ENCODE assay signal across 22 mouse cellular contexts in the genomic region with DNA sequence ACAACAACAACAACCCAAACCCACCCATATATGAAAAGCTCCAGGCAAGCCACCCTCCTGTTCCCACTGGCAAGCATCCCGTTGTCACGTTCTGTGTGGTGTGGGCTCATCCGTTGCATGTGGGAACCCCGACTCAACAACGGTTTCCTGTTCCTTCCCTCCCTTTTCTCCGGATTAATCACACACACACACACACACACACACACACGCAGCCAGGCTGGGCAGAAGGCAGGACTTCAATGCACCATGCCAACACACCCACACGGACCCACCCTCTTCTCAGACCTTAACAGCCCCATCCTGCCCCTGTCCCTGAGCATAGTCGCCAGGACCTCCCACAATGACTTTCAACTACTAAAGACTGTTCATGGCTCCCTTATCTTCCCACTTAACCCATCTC. TPM values are rescaled to one million over a fixed set of nuclear protein-coding genes. Genes with fewer than 3 reads are reported as not detected.
DNase-seq lines count a peak whose midpoint lies in the region; ATAC-seq and TF ChIP-seq lines count a peak whose summit lies in the region.
"Had no signal": no experiment of that assay in that cellular context is flagged by ENCODE, and none has a peak within 500 bp of the region (broad histone marks: within the 10 kb centered on the region; RNA-seq: fewer than 3 reads in every experiment).

No protein-coding gene starts in this region.

- H3K4me2 ChIP-seq in forebrain, embryonic 14.5 days (ENCODE audit: low read length), result 0 out of 2 replicates have a peak overlapping the region, but pooled peaks have one; percentile 7
- no peak overlapping the region for H3K4me2 ChIP-seq in hindbrain, postnatal 0 days (ENCODE audit: low read depth, low read length)
- H3K4me2 ChIP-seq: heart, embryonic 12.5 days; liver, embryonic 12.5 days; midbrain, embryonic 11.5 days; stomach, embryonic 15.5 days had no signal

- 0 out of 2 replicates have a peak, but pooled peaks cover under 1% of the 10 kb centered on the region for H3K36me3 ChIP-seq in forebrain, embryonic 14.5 days (ENCODE audit: control insufficient read depth, insufficient read depth, low read length)
- no peaks in the 10 kb centered on the region for H3K36me3 ChIP-seq in hindbrain, postnatal 0 days (ENCODE audit: insufficient read depth, low read length)
- no peaks in the 10 kb centered on the region for H3K36me3 ChIP-seq in thymus, adult 2 months (ENCODE audit: control insufficient read depth, insufficient read depth, low read length)
- H3K36me3 ChIP-seq: embryonic facial prominence, embryonic 10.5 days; heart, embryonic 12.5 days; liver, embryonic 12.5 days; stomach, embryonic 15.5 days had no signal

- no peak for TF ChIP-seq POLR2A in brain, embryonic 14.5 days (IDR thresholded peaks at IDR 0.05; ENCODE audit: borderline replicate concordance, extremely low read depth, insufficient read depth, insufficient read length, poor library complexity, severe bottlenecking)
- TF ChIP-seq POLR2A in thymus, adult 2 months (IDR thresholded peaks at IDR 0.05; ENCODE audit: control insufficient read depth, extremely low read depth, insufficient read depth, low read length, poor library complexity), result no peak

- peak overlapping the region; percentile 90 for H3K27ac ChIP-seq in forebrain, embryonic 14.5 days (ENCODE audit: low read depth, low read length)
- H3K27ac ChIP-seq in hindbrain, postnatal 0 days, result peak overlapping the region; percentile 78
- H3K27ac ChIP-seq in thymus, adult 2 months (ENCODE audit: control insufficient read depth, insufficient read depth, low read length), result no peak overlapping the region
- H3K27ac ChIP-seq: embryonic facial prominence, embryonic 10.5 days; gastrocnemius, adult 2 months; liver, embryonic 12.5 days; stomach, embryonic 15.5 days had no signal

- H3K27me3 ChIP-seq in forebrain, embryonic 14.5 days (replicated peaks; ENCODE audit: control insufficient read depth, insufficient read depth, low read length), result no peaks in the 10 kb centered on the region
- H3K27me3 ChIP-seq in hindbrain, postnatal 0 days (ENCODE audit: insufficient read depth, low read length), result no peaks in the 10 kb centered on the region
- no peaks in the 10 kb centered on the region; the same call in 1 of the 2 replicates for H3K27me3 ChIP-seq in thymus, adult 2 months (ENCODE audit: control insufficient read depth, insufficient read depth, low read length)
- H3K27me3 ChIP-seq: Patski; stomach, embryonic 15.5 days had no signal

- no peak overlapping the region for H3K9ac ChIP-seq in forebrain, embryonic 14.5 days (ENCODE audit: low read length)
- no peak overlapping the region for H3K9ac ChIP-seq in hindbrain, postnatal 0 days (replicated peaks; ENCODE audit: low read length)
- H3K9ac ChIP-seq: heart, embryonic 12.5 days; liver, embryonic 12.5 days; stomach, embryonic 15.5 days had no signal

- ATAC-seq in forebrain, embryonic 14.5 days, result no peak
- ATAC-seq in hindbrain, postnatal 0 days, result no peak
- ATAC-seq: inflammation-experienced regulatory T-cells, adult 6 months; liver, embryonic 12.5 days; Patski had no signal

- WGBS in forebrain, embryonic 14.5 days, result 64% methylated on average over 9 of the region's 9 CpGs
- WGBS in hindbrain, postnatal 0 days, result 38% methylated on average over 9 of the region's 9 CpGs
- 47% methylated on average over 9 of the region's 9 CpGs for WGBS in thymus, adult 2 months

- no peaks in the 10 kb centered on the region for H3K9me3 ChIP-seq in forebrain, embryonic 14.5 days (replicated peaks; ENCODE audit: control insufficient read depth, low read length)
- no peaks in the 10 kb centered on the region for H3K9me3 ChIP-seq in hindbrain, postnatal 0 days (ENCODE audit: low read length)
- H3K9me3 ChIP-seq: stomach, embryonic 15.5 days had no signal

- peak; percentile 66 for DNase-seq in left cerebral cortex, postnatal 4 days
- no peak for DNase-seq in left cerebral cortex, postnatal 10 days (ENCODE audit: extremely low spot score in 1 of 2, low spot score in 2 of 2)
- DNase-seq in brain, embryonic 14.5 days (ENCODE audit: low read depth), result peak; percentile 64
- DNase-seq in forebrain, embryonic 14.5 days (ENCODE audit: low spot score), result peak; percentile 53
- DNase-seq in hindbrain, postnatal 0 days (ENCODE audit: low spot score), result no peak
- DNase-seq in thymus, adult 2 months, result no peak
- DNase-seq in thymus, postnatal 25 days, result no peak
- DNase-seq: adrenal gland, adult 8-10 months; gastrocnemius, adult 2 months; heart, postnatal 14 days; kidney, adult 2 months; kidney, postnatal 25 days; lung, adult 2 months; retina, postnatal 1 day; thymus, adult 18-20 months had no signal

- intact Hi-C loops in left cerebral cortex, postnatal 4 days (cut with DNase I), result no loop called here
- intact Hi-C loops in left cerebral cortex, postnatal 10 days (cut with DNase I), result no loop called here

- H3K4me1 ChIP-seq in forebrain, embryonic 14.5 days (ENCODE audit: control insufficient read depth, insufficient read depth, low read length), result peaks cover 25% of the 10 kb centered on the region
- H3K4me1 ChIP-seq in hindbrain, postnatal 0 days (ENCODE audit: insufficient read depth, low read length), result peaks cover 7% of the 10 kb centered on the region; the same call in 1 of the 2 replicates
- H3K4me1 ChIP-seq in thymus, adult 2 months (replicated peaks; ENCODE audit: control insufficient read depth, insufficient read depth, low read length), result peaks cover 4% of the 10 kb centered on the region

- H3K4me3 ChIP-seq in forebrain, embryonic 14.5 days (ENCODE audit: low read depth, low read length), result no peak overlapping the region
- no peak overlapping the region for H3K4me3 ChIP-seq in hindbrain, postnatal 0 days (ENCODE audit: low read length)
- H3K4me3 ChIP-seq in thymus, adult 2 months (ENCODE audit: control insufficient read depth, insufficient read depth, low read length), result no peak overlapping the region
- H3K4me3 ChIP-seq: embryonic facial prominence, embryonic 10.5 days; gastrocnemius, adult 2 months; heart, embryonic 12.5 days; liver, embryonic 12.5 days; stomach, embryonic 15.5 days had no signal

- no peak for TF ChIP-seq CTCF in brain, embryonic 14.5 days (IDR thresholded peaks at IDR 0.05; ENCODE audit: borderline replicate concordance, extremely low read depth, insufficient read depth, insufficient read length)
- no peak for TF ChIP-seq CTCF in hindbrain, postnatal 0 days (IDR thresholded peaks at IDR 0.05; ENCODE audit: low read depth)
- TF ChIP-seq CTCF in thymus, adult 2 months (IDR thresholded peaks at IDR 0.05; ENCODE audit: borderline replicate concordance, control insufficient read depth, extremely low read depth, insufficient read depth, low read length, poor library complexity), result no peak

RNA-seq across cellular contexts. Expression of a gene that starts 9.6 kb away (rescaled TPM):
- 10 to 100 TPM; 53.0 to 55.4 TPM for total RNA-seq in left cerebral cortex, postnatal 4 days (2021)
- 10 to 100 TPM; 14.6 to 15.7 TPM for total RNA-seq in left cerebral cortex, postnatal 10 days (2021)
- polyA plus RNA-seq in brain, embryonic 14.5 days (2012; rRNA removed), result 111 and 132 TPM in 2 replicates
- 129 and 141 TPM in 2 replicates for polyA plus RNA-seq in forebrain, embryonic 14.5 days (2014; fragmentation: Nextera tagmentation; extraction: Ambion mirVana)
- 39.9 and 56.5 TPM in 2 replicates for total RNA-seq in hindbrain, postnatal 0 days (2014; rRNA removed)
- polyA plus RNA-seq in hindbrain, postnatal 0 days (2015; fragmentation: Nextera tagmentation; extraction: Ambion mirVana), result 99.7 and 102 TPM in 2 replicates
- polyA plus RNA-seq in thymus, adult 2 months (2012; rRNA removed), result 32.9 and 37.7 TPM in 2 replicates

RNA-seq across cellular contexts. Expression of a gene that starts 9.9 kb away (rescaled TPM):
- total RNA-seq in left cerebral cortex, postnatal 4 days (2021), result 10 to 100 TPM; 41.9 to 46.4 TPM
- total RNA-seq in left cerebral cortex, postnatal 10 days (2021), result 1 to 10 TPM; 2.7 to 3.1 TPM
- 54.9 and 73.0 TPM in 2 replicates for polyA plus RNA-seq in brain, embryonic 14.5 days (2012; rRNA removed)
- 18.8 and 20.7 TPM in 2 replicates for polyA plus RNA-seq in forebrain, embryonic 14.5 days (2014; fragmentation: Nextera tagmentation; extraction: Ambion mirVana)
- 42.3 and 44.9 TPM in 2 replicates for total RNA-seq in hindbrain, postnatal 0 days (2014; rRNA removed)
- polyA plus RNA-seq in hindbrain, postnatal 0 days (2015; fragmentation: Nextera tagmentation; extraction: Ambion mirVana), result 7.2 TPM in 2 replicates
- polyA plus RNA-seq in thymus, adult 2 months (2012; rRNA removed), result 0.26 and 0.34 TPM in 2 replicates
- polyA plus RNA-seq: inflammation-experienced regulatory T-cells, adult 6 months had no signal

RNA-seq across cellular contexts. Expression of a gene that starts 31.4 kb away (rescaled TPM):
- 10 to 100 TPM; 21.2 to 21.8 TPM for total RNA-seq in left cerebral cortex, postnatal 4 days (2021)
- total RNA-seq in left cerebral cortex, postnatal 10 days (2021), result 10 to 100 TPM; 23.5 to 28.1 TPM
- 18.1 and 25.3 TPM in 2 replicates for polyA plus RNA-seq in brain, embryonic 14.5 days (2012; rRNA removed)
- 19.0 and 20.6 TPM in 2 replicates for polyA plus RNA-seq in forebrain, embryonic 14.5 days (2014; fragmentation: Nextera tagmentation; extraction: Ambion mirVana)
- total RNA-seq in hindbrain, postnatal 0 days (2014; rRNA removed), result 23.7 and 36.3 TPM in 2 replicates
- 23.8 and 24.0 TPM in 2 replicates for polyA plus RNA-seq in hindbrain, postnatal 0 days (2015; fragmentation: Nextera tagmentation; extraction: Ambion mirVana)
- polyA plus RNA-seq in thymus, adult 2 months (2012; rRNA removed), result 41.8 and 50.9 TPM in 2 replicates

RNA-seq across cellular contexts. Expression of a gene that starts 32.7 kb away (rescaled TPM):
- 1 to 10 TPM; 4.2 to 4.6 TPM for total RNA-seq in left cerebral cortex, postnatal 4 days (2021)
- 1 to 10 TPM; 3.6 to 4.3 TPM for total RNA-seq in left cerebral cortex, postnatal 10 days (2021)
- 4.6 and 5.7 TPM in 2 replicates for polyA plus RNA-seq in brain, embryonic 14.5 days (2012; rRNA removed)
- polyA plus RNA-seq in forebrain, embryonic 14.5 days (2014; fragmentation: Nextera tagmentation; extraction: Ambion mirVana), result 5.3 and 5.7 TPM in 2 replicates
- 6.2 and 7.6 TPM in 2 replicates for total RNA-seq in hindbrain, postnatal 0 days (2014; rRNA removed)
- polyA plus RNA-seq in hindbrain, postnatal 0 days (2015; fragmentation: Nextera tagmentation; extraction: Ambion mirVana), result 9.9 and 10.4 TPM in 2 replicates
- polyA plus RNA-seq in thymus, adult 2 months (2012; rRNA removed), result 98.0 and 106 TPM in 2 replicates

RNA-seq across cellular contexts. Expression of a gene that starts 39.7 kb away (rescaled TPM):
- 10 to 100 TPM; 56.2 to 66.9 TPM for total RNA-seq in left cerebral cortex, postnatal 4 days (2021)
- total RNA-seq in left cerebral cortex, postnatal 10 days (2021), result 10 to 100 TPM; 87.6 to 89.9 TPM
- polyA plus RNA-seq in brain, embryonic 14.5 days (2012; rRNA removed), result 122 and 144 TPM in 2 replicates
- polyA plus RNA-seq in forebrain, embryonic 14.5 days (2014; fragmentation: Nextera tagmentation; extraction: Ambion mirVana), result 70.6 and 76.3 TPM in 2 replicates
- 199 and 200 TPM in 2 replicates for total RNA-seq in hindbrain, postnatal 0 days (2014; rRNA removed)
- polyA plus RNA-seq in hindbrain, postnatal 0 days (2015; fragmentation: Nextera tagmentation; extraction: Ambion mirVana), result 118 and 122 TPM in 2 replicates
- 31.2 and 34.5 TPM in 2 replicates for polyA plus RNA-seq in thymus, adult 2 months (2012; rRNA removed)

Comparison
In these comparisons a context has a peak if more than half of its experiments do, and no peak if none do; other contexts are left out.
1. DNase-seq: peak in left cerebral cortex, postnatal 4 days (single experiment), brain, embryonic 14.5 days (single experiment) and forebrain, embryonic 14.5 days (single experiment); none in left cerebral cortex, postnatal 10 days (0 of 2), hindbrain, postnatal 0 days (single experiment), thymus, adult 2 months (single experiment) and thymus, postnatal 25 days (single experiment).